Mouse (Mus musculus) frontal cortex, adult 2 months (tissue): ENCODE measurements at regions not wholly inside any gene's neighbourhood (a gene's known extent, or its start where the extent isn't known, plus 50 kb on each side); places are given as distances from the start of the nearest gene placed in this dataset.

Experiments used
- DNase-seq, 2 experiments: peaks; one replicate each; pipeline ENCODE4 v3.0.0; 2022; ENCODE audit warnings: low spot score in 1 of 2; ENCODE audit errors: extremely low spot score in 1 of 2

- no peak for DNase-seq
Observed at GRCm38 (mm10) chr7:121589088-121589605, 117.9 kb downstream of the Usp31 start.

GRCm38 (mm10) chr7:121587713-121588112 is 119.3 kb downstream of the Usp31 start:
- no peak for DNase-seq

GRCm38 (mm10) chr7:121585721-121586120 is 121.3 kb downstream of the Usp31 start:
- no peak for DNase-seq

GRCm38 (mm10) chr7:121579497-121579896 is 127.6 kb downstream of the Usp31 start:
- no peak for DNase-seq

GRCm38 (mm10) chr7:121572681-121573335 is 134.2 kb downstream of the Usp31 start:
- no peak for DNase-seq

GRCm38 (mm10) chr7:121571741-121572140 is 135.3 kb downstream of the Usp31 start:
- no peak for DNase-seq

- DNase-seq: no peak
Observed at GRCm38 (mm10) chr7:121571292-121571691, 135.8 kb downstream of the Usp31 start.

- no peak for DNase-seq
Observed at GRCm38 (mm10) chr7:121569248-121569647, 137.8 kb downstream of the Usp31 start.

GRCm38 (mm10) chr7:121568064-121568463 is 139.0 kb downstream of the Usp31 start:
- DNase-seq: no peak

GRCm38 (mm10) chr7:121563526-121563925 is 143.5 kb downstream of the Usp31 start:
- DNase-seq: peak in 1 of 2 experiments; percentile 81

- DNase-seq: no peak
Observed at GRCm38 (mm10) chr7:121555420-121555819, 151.6 kb downstream of the Usp31 start.
